Mouse (Mus musculus) MEL (cell line): ENCODE results near the gene Helt. TPM values are rescaled to one million over a fixed set of nuclear protein-coding genes. Genes with fewer than 3 reads are reported as not detected.

ENCODE experiments used
- DNase-seq: peaks from one replicate; pipeline ENCODE4 v3.0.0; 2011; ENCODE audit warnings: low read depth, low spot score
- H3K27ac ChIP-seq: 2 replicates; pipeline ENCODE4 v1.5.1; 2012; ENCODE audit warnings: low read depth, mild to moderate bottlenecking, control low read depth, low read length, moderate library complexity; ENCODE audit not compliant: control insufficient read depth
- H3K27me3 ChIP-seq, 2 experiments: fragments of 150-350 bp in 1 of 2; sonication (generic) in 1 of 2; 2 replicates each; pipeline ENCODE4 v1.6.1; 2012; ENCODE audit warnings: low read length in 2 of 2, mild to moderate bottlenecking in 2 of 2, improper control_type of control experiment in 1 of 2, moderate library complexity in 1 of 2; ENCODE audit not compliant: insufficient read depth in 2 of 2, control insufficient read depth in 1 of 2
- H3K36me3 ChIP-seq, 2 experiments: 2 replicates each; pipeline ENCODE4 v1.6.1; 2012 to 2014; ENCODE audit warnings: low read length in 2 of 2, improper control_type of control experiment in 1 of 2, inconsistent platforms in 1 of 2, mild to moderate bottlenecking in 1 of 2; ENCODE audit not compliant: insufficient read depth in 2 of 2, control insufficient read depth in 1 of 2
- H3K4me1 ChIP-seq, 2 experiments: fragments of 150-350 bp in 1 of 2; sonication (generic) in 1 of 2; 2 replicates each; pipeline ENCODE4 v1.6.1; 2012; ENCODE audit warnings: low read length in 2 of 2, improper control_type of control experiment in 1 of 2, mild to moderate bottlenecking in 1 of 2; ENCODE audit not compliant: insufficient read depth in 2 of 2, control insufficient read depth in 1 of 2
- H3K4me3 ChIP-seq, 2 experiments: fragments of 150-350 bp in 1 of 2; sonication (generic) in 1 of 2; 2 replicates each; pipeline ENCODE4 v1.5.1; 2012; ENCODE audit warnings: low read depth in 2 of 2, low read length in 2 of 2, mild to moderate bottlenecking in 2 of 2, moderate library complexity in 2 of 2, control low read depth in 1 of 2, improper control_type of control experiment in 1 of 2; ENCODE audit not compliant: control insufficient read depth in 1 of 2, insufficient read depth in 1 of 2
- H3K79me2 ChIP-seq: 2 replicates; pipeline ENCODE4 v1.6.1; 2012; ENCODE audit warnings: mild to moderate bottlenecking, low read length, moderate library complexity; ENCODE audit not compliant: control insufficient read depth, poor library complexity, insufficient read depth
- H3K9ac ChIP-seq: 2 replicates; pipeline ENCODE4 v1.6.1; 2012; ENCODE audit warnings: low read depth, mild to moderate bottlenecking, control low read depth, low read length, moderate library complexity; ENCODE audit not compliant: control insufficient read depth, poor library complexity, severe bottlenecking
- H3K9me3 ChIP-seq: fragments of 150-350 bp; sonication (generic); replicated peaks from 2 replicates; pipeline ENCODE4 v1.6.1; 2012; ENCODE audit warnings: mild to moderate bottlenecking, low read length, improper control_type of control experiment, moderate library complexity; ENCODE audit not compliant: insufficient read depth
- CHD2 ChIP-seq: IDR thresholded peaks from 2 replicates; pipeline ENCODE4 v1.6.1; 2011; ENCODE audit warnings: low read length, improper control_type of control experiment
- E2F4 ChIP-seq: IDR thresholded peaks from 2 replicates; pipeline ENCODE4 v1.6.1; 2011; ENCODE audit warnings: low read depth, low read length, improper control_type of control experiment, borderline replicate concordance
- EP300 ChIP-seq, 2 experiments: IDR thresholded peaks; 2 replicates each; pipeline ENCODE4 v1.6.1; 2011; ENCODE audit warnings: improper control_type of control experiment in 2 of 2, low read length in 2 of 2, low read depth in 1 of 2, mild to moderate bottlenecking in 1 of 2
- ETS1 ChIP-seq: IDR thresholded peaks from 2 replicates; pipeline ENCODE4 v1.6.1; 2012; ENCODE audit warnings: low read depth, mild to moderate bottlenecking, inconsistent platforms, low read length, improper control_type of control experiment, moderate library complexity
- GABPA ChIP-seq: IDR thresholded peaks from 2 replicates; pipeline ENCODE4 v1.6.1; 2012; ENCODE audit warnings: low read depth, mild to moderate bottlenecking, inconsistent platforms, low read length, improper control_type of control experiment, moderate library complexity
- GATA1 ChIP-seq: IDR thresholded peaks from 2 replicates; pipeline ENCODE4 v1.6.1; 2011; ENCODE audit warnings: low read depth, low read length, improper control_type of control experiment
- HCFC1 ChIP-seq: IDR thresholded peaks from 2 replicates; pipeline ENCODE4 v1.6.1; 2012; ENCODE audit warnings: low read depth, mild to moderate bottlenecking, inconsistent platforms, low read length, improper control_type of control experiment, moderate library complexity
- KAT2A ChIP-seq: conservative IDR thresholded peaks from 2 replicates; pipeline ENCODE4 v1.6.1; 2012; ENCODE audit warnings: low read depth, low read length, improper control_type of control experiment, inconsistent platforms
- MAX ChIP-seq: IDR thresholded peaks from 2 replicates; pipeline ENCODE4 v1.6.1; 2011; ENCODE audit warnings: low read length, improper control_type of control experiment
- MAZ ChIP-seq: IDR thresholded peaks from 2 replicates; pipeline ENCODE4 v1.6.1; 2012; ENCODE audit warnings: low read depth, mild to moderate bottlenecking, inconsistent platforms, low read length, improper control_type of control experiment
- MEF2A ChIP-seq: IDR thresholded peaks from 2 replicates; pipeline ENCODE4 v1.6.1; 2014; ENCODE audit warnings: low read depth, mild to moderate bottlenecking, inconsistent platforms, low read length, improper control_type of control experiment; ENCODE audit not compliant: poor library complexity, insufficient replicate concordance, severe bottlenecking; ENCODE audit errors: extremely low read depth
- MYB ChIP-seq: IDR thresholded peaks from 2 replicates; pipeline ENCODE4 v1.6.1; 2011; ENCODE audit warnings: mild to moderate bottlenecking, low read depth, low read length, improper control_type of control experiment
- NRF1 ChIP-seq: IDR thresholded peaks from 2 replicates; pipeline ENCODE4 v1.6.1; 2014; ENCODE audit warnings: low read depth, mild to moderate bottlenecking, inconsistent platforms, low read length, improper control_type of control experiment, moderate library complexity; ENCODE audit not compliant: poor library complexity, insufficient read depth, severe bottlenecking
- POLR2A ChIP-seq, 2 experiments: IDR thresholded peaks; 2 replicates each; pipeline ENCODE4 v1.6.1; 2011 to 2012; ENCODE audit warnings: low read length in 2 of 2, mild to moderate bottlenecking in 2 of 2, control low read depth in 1 of 2, improper control_type of control experiment in 1 of 2, low read depth in 1 of 2, moderate library complexity in 1 of 2; ENCODE audit not compliant: control insufficient read depth in 1 of 2, insufficient read depth in 1 of 2, poor library complexity in 1 of 2
- POLR2AphosphoS5 ChIP-seq: IDR thresholded peaks from 2 replicates; pipeline ENCODE4 v1.6.1; 2012; ENCODE audit warnings: low read depth, borderline replicate concordance, mild to moderate bottlenecking, inconsistent platforms, low read length, moderate library complexity, mixed read lengths
- RAD21 ChIP-seq: IDR thresholded peaks from 2 replicates; pipeline ENCODE4 v1.6.1; 2011; ENCODE audit warnings: mild to moderate bottlenecking, low read depth, low read length, improper control_type of control experiment
- RCOR1 ChIP-seq: IDR thresholded peaks from 2 replicates; pipeline ENCODE4 v1.6.1; 2012; ENCODE audit warnings: low read depth, mild to moderate bottlenecking, inconsistent platforms, low read length, improper control_type of control experiment
- SIN3A ChIP-seq: IDR thresholded peaks from 2 replicates; pipeline ENCODE4 v1.6.1; 2012; ENCODE audit warnings: low read length, improper control_type of control experiment, inconsistent platforms
- TBP ChIP-seq: IDR thresholded peaks from 2 replicates; pipeline ENCODE4 v1.8.0; 2011; ENCODE audit warnings: low read depth, low read length, improper control_type of control experiment
- TCF12 ChIP-seq: IDR thresholded peaks from 2 replicates; pipeline ENCODE4 v1.6.1; 2014; ENCODE audit warnings: low read depth, mild to moderate bottlenecking, inconsistent platforms, low read length, improper control_type of control experiment, moderate library complexity
- UBTF ChIP-seq: IDR thresholded peaks from 2 replicates; pipeline ENCODE4 v1.6.1; 2012; ENCODE audit warnings: low read depth, mild to moderate bottlenecking, inconsistent platforms, low read length, improper control_type of control experiment, moderate library complexity, borderline replicate concordance; ENCODE audit not compliant: insufficient read depth
- USF2 ChIP-seq, 2 experiments: IDR thresholded peaks; 2 replicates each; pipeline ENCODE4 v1.6.1; 2011 to 2012; ENCODE audit warnings: improper control_type of control experiment in 2 of 2, low read length in 2 of 2, borderline replicate concordance in 1 of 2, inconsistent platforms in 1 of 2, low read depth in 1 of 2, mild to moderate bottlenecking in 1 of 2; ENCODE audit not compliant: insufficient read depth in 1 of 2
- ZC3H11A ChIP-seq: IDR thresholded peaks from 2 replicates; pipeline ENCODE4 v1.6.1; 2012; ENCODE audit warnings: low read depth, mild to moderate bottlenecking, inconsistent platforms, low read length, improper control_type of control experiment
- ZNF384 ChIP-seq: IDR thresholded peaks from 2 replicates; pipeline ENCODE4 v1.6.1; 2012; ENCODE audit warnings: low read depth, mild to moderate bottlenecking, inconsistent platforms, low read length, improper control_type of control experiment
- polyA plus RNA-seq, 2 experiments: library from polyadenylated mRNA; stranded (reverse) in 1 of 2; unstranded in 1 of 2; fragments of >175 nt in 1 of 2; fragments of >200 nt in 1 of 2; gene quantifications; 2 replicates each; pipeline versions ENCODE4 v1.2.1 to v1.2.4; 2012; ENCODE audit warnings: low replicate concordance in 2 of 2, low read depth in 1 of 2; ENCODE audit not compliant: insufficient read length in 2 of 2, insufficient read depth in 1 of 2, missing spikeins in 1 of 2
- total RNA-seq: library from RNA; depleted of rRNA; stranded (reverse); fragments of 300-350 nt; gene quantifications from 2 replicates; pipeline ENCODE4 v1.2.3, GENCODE M21; 2012

The Helt gene
- total and polyA plus RNA-seq, 3 experiments: not detected

DNA sequence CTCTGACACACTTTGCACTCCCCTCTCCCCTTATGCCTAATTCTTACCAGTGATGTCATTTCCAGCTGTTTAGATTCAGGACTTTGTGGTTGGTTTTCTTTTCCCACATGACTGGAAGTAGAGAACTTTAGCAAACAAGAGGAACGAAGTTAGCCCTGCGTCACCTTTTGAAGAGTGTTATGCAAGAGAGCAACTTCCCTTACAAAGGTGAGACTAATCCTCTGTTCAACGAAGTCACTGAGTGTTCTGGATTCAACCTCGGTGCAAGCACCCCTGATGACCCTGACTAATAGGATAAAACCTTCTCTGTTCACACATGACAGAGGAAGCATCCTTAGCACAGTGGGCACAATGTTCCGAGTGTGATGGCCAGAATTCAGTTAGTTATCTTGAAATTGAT, 32.2 kb upstream of the Helt start:
- H3K27ac ChIP-seq: no peak overlapping the region
- no peak for DNase-seq
- no peaks in the 10 kb centered on the region for H3K9me3 ChIP-seq
- TF ChIP-seq SIN3A: no peak
- H3K9ac ChIP-seq: no peak overlapping the region
- no peak overlapping the region for H3K4me3 ChIP-seq
- H3K79me2 ChIP-seq: no peaks in the 10 kb centered on the region
- H3K27me3 ChIP-seq: no peaks in the 10 kb centered on the region
- peaks cover 0 to 4% of the 10 kb centered on the region in 2 experiments; a peak in 1 of 4 replicates for H3K4me1 ChIP-seq
- no peaks in the 10 kb centered on the region for H3K36me3 ChIP-seq

DNA sequence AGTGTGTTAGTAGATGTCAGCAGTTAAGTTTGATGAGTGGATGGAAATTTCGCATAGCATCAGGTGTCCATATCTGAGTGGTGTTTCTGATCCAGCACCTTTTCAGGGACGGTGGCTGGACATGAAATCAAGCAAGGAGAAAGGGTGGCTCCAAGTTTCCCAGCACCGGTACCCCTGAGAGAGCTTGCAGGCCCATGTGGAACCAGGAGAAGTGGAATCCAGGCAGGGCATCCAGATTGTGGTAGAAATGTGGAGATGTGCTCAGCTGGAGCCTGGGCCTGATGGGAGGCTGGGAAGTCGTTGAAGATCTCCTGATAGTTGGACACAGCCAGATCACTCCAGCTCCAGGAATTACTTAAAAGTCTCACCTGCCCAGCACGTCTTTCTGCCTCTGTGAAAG, 30.2 kb upstream of the Helt start:
- no peaks in the 10 kb centered on the region for H3K9me3 ChIP-seq
- H3K9ac ChIP-seq: no peak overlapping the region
- no peaks in the 10 kb centered on the region for H3K4me1 ChIP-seq
- TF ChIP-seq RCOR1: no peak
- TF ChIP-seq POLR2AphosphoS5: no peak
- no peak for TF ChIP-seq TCF12
- no peak for TF ChIP-seq NRF1
- no peak for TF ChIP-seq RAD21
- TF ChIP-seq KAT2A: no peak
- TF ChIP-seq TBP: no peak
- TF ChIP-seq MEF2A: no peak
- TF ChIP-seq EP300 (IDR thresholded peaks at IDR 0.05; ENCODE audit: low read depth in 1 of 2, low read length in 2 of 2): no peak
- no peak for TF ChIP-seq UBTF
- no peak for TF ChIP-seq MAX
- no peak for TF ChIP-seq POLR2A (IDR thresholded peaks at IDR 0.05; ENCODE audit: control insufficient read depth in 1 of 2, insufficient read depth in 1 of 2, low read depth in 1 of 2, low read length in 2 of 2, poor library complexity in 1 of 2)
- no peak for TF ChIP-seq HCFC1
- no peak for TF ChIP-seq MYB
- no peaks in the 10 kb centered on the region for H3K79me2 ChIP-seq
- H3K27ac ChIP-seq: no peak overlapping the region
- no peak overlapping the region for H3K4me3 ChIP-seq
- no peaks in the 10 kb centered on the region for H3K36me3 ChIP-seq
- H3K27me3 ChIP-seq: no peaks in the 10 kb centered on the region
- no peak for DNase-seq

DNA sequence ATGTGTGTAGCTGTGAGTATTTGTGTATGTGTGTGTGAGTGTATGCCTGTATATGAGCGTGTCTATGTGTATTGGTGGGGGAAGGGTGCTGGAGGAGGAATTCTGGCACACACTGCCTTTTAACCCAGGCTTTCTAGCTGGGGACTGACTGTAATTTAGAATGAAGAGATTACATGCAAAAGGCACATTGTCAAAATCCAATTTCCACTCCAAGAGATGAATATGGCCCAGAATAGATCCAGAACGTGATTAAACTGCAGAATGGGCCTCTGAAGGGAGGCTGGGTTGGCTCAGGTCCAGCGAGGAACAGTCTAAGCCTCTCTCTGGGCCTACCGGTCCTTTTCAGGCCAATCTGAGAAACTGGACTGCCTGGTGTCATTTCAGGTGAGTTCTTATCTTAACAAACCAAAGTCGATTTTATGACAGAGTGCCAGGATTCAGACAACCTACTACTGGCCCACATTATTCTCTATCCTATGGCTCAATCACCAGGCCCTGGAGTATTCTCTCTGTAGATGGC, 29.3 kb upstream of the Helt start:
- TF ChIP-seq TCF12: no peak
- no peak for TF ChIP-seq GABPA
- no peak for TF ChIP-seq KAT2A
- TF ChIP-seq RAD21: no peak
- no peak for TF ChIP-seq EP300 (IDR thresholded peaks at IDR 0.05; ENCODE audit: low read depth in 1 of 2, low read length in 2 of 2)
- no peak for TF ChIP-seq CHD2
- no peak for TF ChIP-seq ETS1
- TF ChIP-seq UBTF: no peak
- TF ChIP-seq USF2 (IDR thresholded peaks at IDR 0.05; ENCODE audit: borderline replicate concordance in 1 of 2, insufficient read depth in 1 of 2, low read depth in 1 of 2, low read length in 2 of 2): no peak
- no peak for TF ChIP-seq MAZ
- no peak for TF ChIP-seq ZNF384
- TF ChIP-seq MEF2A: no peak
- TF ChIP-seq RCOR1: no peak
- TF ChIP-seq E2F4: no peak
- TF ChIP-seq ZC3H11A: no peak
- TF ChIP-seq GATA1: no peak
- no peak for TF ChIP-seq POLR2A (IDR thresholded peaks at IDR 0.05; ENCODE audit: control insufficient read depth in 1 of 2, insufficient read depth in 1 of 2, low read depth in 1 of 2, low read length in 2 of 2, poor library complexity in 1 of 2)
- no peaks in the 10 kb centered on the region for H3K36me3 ChIP-seq
- DNase-seq: no peak
- no peak overlapping the region for H3K4me3 ChIP-seq
- no peaks in the 10 kb centered on the region for H3K4me1 ChIP-seq
- no peak overlapping the region for H3K27ac ChIP-seq
- H3K9me3 ChIP-seq: no peaks in the 10 kb centered on the region
- no peaks in the 10 kb centered on the region for H3K27me3 ChIP-seq
- H3K9ac ChIP-seq: no peak overlapping the region
- H3K79me2 ChIP-seq: no peaks in the 10 kb centered on the region
